Mouse (Mus musculus): Measurements from ENCODE around the gene Tmem45b.
"Not testable (repeated sequence)": the region's sequence is repeated elsewhere in the genome, so short reads cannot be mapped to it uniquely, and the experiment has no call there.

The Tmem45b gene

DNA sequence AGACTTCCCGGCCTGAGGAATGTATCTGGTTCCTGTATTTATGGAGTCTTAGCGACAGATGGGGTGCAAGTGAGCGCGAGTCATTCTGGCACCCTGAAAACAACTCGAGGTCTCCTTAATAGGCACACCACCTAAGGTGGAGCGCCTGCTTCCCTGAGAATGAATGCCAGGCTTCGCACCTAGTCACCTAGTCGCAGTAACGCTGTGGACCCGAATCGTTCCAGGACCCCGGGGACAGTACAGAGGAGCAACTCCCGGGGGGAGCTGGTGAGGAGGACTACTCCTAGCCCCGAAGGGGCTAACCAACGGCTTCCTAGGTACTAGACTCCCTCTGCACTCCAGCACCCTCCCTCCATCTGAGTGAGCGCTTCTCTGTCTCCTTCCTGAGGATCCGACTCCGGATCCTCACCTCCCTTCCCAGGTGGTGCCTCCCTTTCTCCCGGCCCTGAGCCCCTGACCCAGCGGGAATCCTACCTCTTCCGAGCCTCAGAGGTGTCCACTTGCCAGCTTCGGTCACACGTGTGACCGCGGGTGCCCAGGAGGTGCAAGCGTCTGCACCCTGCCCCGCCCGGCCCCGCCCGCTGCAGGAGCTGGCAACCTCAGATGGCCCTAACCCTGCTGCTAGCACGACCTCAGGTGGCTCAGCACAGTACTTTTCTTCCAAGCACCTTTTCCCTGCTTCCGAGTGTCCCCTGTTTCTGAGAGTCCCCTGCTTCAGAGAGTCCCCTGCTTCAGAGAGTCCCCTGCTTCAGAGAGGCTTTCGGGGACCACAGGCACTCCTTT, at the start of gene Tmem45b:
Gene Tmem45b (minus strand): TSS at position 771 of the 783 bp plus-strand sequence.
- no peak for DNase-seq (ENCODE audit: low spot score)

DNA sequence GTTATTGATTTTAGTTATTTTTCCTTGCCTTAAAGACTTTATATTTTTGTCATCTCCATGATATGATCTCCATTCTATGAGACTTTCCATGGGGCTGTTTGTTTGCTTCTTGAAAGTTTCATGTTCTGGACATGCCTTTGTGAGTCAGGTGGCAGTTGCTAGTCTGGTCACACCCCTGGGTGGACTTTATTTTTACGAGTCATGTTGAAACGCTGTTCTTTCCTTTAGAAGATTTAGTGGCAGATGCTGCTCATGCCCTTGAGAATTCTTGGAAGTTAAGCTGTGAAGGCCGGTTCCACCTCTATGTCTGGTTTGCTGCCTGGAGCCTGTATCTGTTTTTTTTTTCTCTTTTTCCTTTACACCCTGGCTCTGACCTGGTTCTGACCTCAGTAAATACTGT, 43.9 kb upstream of the Tmem45b start:
- DNase-seq (ENCODE audit: low spot score): no peak

DNA sequence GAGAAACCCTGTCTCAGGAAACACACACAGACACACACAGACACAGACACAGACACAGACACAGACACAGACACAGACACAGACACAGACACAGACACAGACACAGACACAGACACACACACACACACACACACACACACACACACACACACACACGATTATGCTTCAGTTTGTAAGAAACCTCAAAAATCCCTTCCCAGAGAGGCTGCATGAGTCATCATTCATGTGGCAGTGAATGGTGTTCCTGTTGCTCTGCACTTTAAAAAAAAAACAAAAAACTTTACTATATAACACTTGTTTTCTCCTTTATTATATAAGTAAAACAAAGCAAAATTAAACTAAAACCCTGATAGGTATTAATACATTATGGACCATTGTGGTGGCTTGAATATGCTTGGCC, 37.0 kb upstream of the Tmem45b start:
- not testable (repeated sequence) for DNase-seq (ENCODE audit: low spot score)

- DNase-seq (ENCODE audit: low spot score): no peak
Measured at GRCm38 (mm10) chr9:31463190-31463589, 1.1 kb downstream of the Tmem45b start.

- DNase-seq (ENCODE audit: low spot score): no peak
Measured at GRCm38 (mm10) chr9:31454356-31454755, 9.9 kb downstream of the Tmem45b start.

GRCm38 (mm10) chr9:31452166-31452565, 12.1 kb downstream of the Tmem45b start:
- DNase-seq (ENCODE audit: low spot score): no peak

DNA sequence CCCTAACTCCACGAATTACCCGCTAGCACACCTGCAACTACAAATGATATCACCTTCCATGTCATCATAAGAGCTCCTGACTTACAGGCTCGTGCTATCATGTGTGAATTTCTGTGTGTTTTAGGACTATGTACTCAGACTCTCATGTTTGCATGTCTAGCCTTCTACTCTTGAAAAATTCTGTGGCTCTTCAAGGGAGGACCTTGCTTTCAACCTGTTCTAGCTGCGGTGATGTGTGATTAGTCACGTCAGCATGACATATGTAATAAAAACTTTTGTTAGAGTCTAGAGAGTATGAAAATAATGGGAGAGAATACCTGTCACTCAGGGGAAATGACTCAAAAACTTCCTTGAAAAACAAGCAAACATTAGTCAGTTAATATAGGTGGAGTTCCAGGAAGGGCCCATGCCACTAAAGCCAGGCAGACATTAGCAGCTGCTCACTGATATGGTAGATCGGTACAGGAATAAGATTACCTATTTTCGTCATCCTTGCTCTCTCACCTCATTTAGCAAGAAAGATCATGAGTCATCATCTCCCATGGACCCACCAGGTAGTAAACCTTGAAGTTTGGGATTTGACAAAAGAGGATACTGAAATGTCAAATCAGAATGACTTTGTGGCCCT, 15.0 kb downstream of the Tmem45b start:
- DNase-seq (ENCODE audit: low spot score): no peak

DNA sequence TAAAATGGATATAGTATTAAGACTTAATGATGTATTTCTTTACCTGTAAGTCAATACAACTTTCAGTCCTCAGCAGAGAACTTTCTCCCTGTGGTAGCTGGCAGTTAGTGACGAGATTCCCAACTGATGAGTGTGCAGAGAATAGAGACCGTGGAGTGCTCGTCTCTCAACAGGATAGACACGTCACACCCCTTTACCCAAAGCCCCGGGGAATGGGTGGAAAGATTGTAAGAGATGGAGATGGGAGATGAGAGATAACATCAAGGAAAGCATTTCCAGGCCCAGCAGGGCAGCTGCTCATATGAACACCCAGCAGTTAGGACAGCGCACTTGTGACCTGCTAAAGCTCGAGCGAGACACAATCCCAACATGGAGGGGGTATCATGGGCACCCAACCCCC, 20.0 kb downstream of the Tmem45b start:
- DNase-seq (ENCODE audit: low spot score): no peak

DNA sequence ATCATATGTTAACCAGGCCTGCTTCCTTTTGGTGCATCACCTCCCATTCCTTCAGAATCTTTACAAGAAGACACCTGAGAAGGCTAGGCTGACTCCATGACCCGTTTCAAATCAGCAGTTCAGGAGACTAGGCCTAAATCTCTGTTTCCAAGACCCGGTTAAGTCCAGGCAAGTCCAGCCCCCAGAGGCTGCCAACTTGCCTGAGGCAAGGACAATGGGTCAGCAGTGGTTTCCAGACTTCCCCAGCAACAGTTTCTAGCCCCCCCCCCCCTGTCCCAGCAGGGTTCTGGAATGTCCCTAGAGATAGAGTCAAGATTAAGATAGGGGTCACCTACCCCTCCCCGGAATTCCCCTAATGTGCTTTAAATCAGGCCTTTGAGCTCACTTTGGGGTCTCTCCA, 22.8 kb downstream of the Tmem45b start:
- no peak for DNase-seq (ENCODE audit: low spot score)

- DNase-seq (ENCODE audit: low spot score): no peak
Measured at GRCm38 (mm10) chr9:31440366-31440765, 23.9 kb downstream of the Tmem45b start.

DNA sequence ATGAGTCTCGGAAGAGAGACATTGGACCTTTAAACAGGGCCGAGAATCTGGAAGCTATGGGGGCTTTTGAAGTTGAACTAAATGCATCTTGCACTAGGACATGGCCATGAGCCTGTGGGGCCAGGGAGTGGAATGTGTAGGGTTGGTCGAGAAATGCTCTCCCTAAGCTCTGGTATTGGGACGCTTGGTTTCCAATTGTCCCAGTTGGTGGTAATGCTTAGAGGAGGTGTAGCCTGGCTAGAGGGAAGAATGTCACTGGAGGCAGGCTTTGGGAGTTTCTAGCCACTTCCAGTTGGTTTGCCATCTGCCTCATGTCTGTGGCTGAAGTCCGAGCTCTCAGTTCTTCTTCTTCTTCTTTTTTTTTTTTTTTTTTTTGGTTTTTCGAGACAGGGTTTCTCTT, 24.9 kb downstream of the Tmem45b start:
- DNase-seq (ENCODE audit: low spot score): no peak

GRCm38 (mm10) chr9:31438834-31439233, 25.4 kb downstream of the Tmem45b start:
- no peak for DNase-seq (ENCODE audit: low spot score)

GRCm38 (mm10) chr9:31437861-31438260, 26.4 kb downstream of the Tmem45b start:
- DNase-seq (ENCODE audit: low spot score): no peak

DNA sequence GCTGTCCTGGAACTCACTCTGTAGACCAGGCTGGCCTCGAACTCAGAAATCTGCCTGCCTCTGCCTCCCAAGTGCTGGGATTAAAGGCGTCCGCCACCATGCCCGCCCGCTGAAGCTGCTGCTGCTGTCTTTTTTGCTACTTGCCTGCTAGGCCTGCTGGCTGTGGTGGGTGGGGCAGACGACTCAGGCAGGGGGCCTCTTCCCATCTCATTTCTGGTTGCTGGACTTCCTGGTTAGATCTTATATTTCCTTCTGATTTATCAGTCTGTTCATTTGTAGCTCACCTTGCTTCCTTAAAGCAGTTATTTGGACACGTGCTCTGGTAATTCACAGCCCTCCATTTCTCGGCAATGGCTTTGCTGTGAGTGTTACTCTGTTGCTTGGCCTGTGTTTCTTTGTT, 28.8 kb downstream of the Tmem45b start:
- DNase-seq (ENCODE audit: low spot score): no peak

DNA sequence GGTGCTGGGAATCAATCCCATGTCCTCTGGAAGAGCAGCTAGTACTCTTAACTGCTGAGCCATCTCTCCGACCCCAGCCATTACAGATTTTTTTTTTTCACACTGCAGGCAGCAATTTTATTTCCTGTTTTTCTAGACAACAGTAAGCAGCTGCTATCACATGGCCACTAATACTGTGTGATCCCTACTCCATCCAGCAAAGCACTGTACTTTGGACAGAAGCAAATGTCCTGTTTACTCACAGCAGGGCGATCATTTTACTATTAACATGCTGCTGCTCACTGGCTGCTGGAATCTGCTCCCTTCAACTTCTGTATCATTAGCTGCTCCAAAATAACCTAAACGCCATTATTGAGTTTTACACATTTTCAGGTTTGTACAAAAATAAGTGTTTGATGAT, 30.8 kb downstream of the Tmem45b start:
- DNase-seq (ENCODE audit: low spot score): no peak

GRCm38 (mm10) chr9:31432336-31432975, 31.8 kb downstream of the Tmem45b start:
- DNase-seq (ENCODE audit: low spot score): no peak

DNA sequence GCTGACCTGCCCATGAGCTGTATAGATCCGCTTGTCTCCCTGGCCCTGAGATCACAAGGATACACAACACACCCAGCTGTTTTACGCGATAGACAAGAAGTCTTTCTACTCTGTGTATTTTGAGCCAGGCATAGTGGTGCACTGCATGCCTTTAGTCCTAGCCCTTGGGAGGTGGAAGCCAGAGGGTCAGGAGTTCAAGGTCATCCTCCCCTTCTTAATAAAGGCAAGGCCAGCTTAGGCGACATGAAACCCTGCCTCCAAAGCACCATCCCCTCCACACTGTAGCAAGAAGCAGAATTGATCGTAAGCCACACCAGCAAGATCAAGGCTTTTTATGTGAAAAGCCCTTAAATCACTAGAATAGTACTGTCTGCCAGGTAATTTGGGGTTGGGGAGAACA, 32.5 kb downstream of the Tmem45b start:
- no peak for DNase-seq (ENCODE audit: low spot score)

DNA sequence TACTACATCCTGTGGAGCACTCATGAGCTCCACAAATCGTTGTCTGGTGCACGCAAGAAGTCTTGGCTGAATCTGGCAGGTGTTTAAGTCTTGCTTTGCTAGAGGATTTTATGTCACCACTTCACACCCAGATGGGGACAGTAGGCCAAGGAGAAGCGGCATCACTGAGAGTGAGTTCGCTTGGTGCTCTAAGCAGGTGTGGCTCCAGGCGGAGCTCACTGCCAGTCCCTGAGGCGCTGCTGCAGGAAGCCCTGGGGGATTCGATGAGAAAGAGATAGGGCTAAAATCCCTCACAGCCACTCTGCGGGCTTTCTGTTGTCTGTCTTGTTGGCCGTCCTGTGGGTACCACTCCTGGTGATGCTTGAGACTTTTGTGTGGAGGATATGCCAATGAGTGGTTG, 34.3 kb downstream of the Tmem45b start:
- DNase-seq (ENCODE audit: low spot score): no peak

- DNase-seq (ENCODE audit: low spot score): no peak
Measured at GRCm38 (mm10) chr9:31428971-31429370, 35.3 kb downstream of the Tmem45b start.

DNA sequence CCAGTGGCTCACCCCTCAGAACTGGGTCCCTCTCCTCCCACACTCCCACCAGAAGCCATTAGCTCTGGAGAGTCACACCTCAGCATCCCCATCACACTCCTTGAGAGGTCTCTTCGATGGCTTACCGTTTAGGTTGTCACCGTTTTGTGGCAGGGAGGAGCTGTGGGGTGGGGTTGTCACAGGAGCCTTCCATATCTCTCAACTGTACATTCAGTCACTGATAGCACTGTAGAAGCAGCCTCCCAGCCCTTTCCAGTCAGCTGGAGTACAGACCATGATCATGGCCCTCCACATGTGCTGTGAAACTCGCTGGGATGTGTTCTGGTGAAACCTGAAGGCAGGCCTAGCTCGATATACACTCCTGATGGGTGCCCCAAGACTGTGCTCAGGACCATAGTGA, 42.1 kb downstream of the Tmem45b start:
- no peak for DNase-seq (ENCODE audit: low spot score)

DNA sequence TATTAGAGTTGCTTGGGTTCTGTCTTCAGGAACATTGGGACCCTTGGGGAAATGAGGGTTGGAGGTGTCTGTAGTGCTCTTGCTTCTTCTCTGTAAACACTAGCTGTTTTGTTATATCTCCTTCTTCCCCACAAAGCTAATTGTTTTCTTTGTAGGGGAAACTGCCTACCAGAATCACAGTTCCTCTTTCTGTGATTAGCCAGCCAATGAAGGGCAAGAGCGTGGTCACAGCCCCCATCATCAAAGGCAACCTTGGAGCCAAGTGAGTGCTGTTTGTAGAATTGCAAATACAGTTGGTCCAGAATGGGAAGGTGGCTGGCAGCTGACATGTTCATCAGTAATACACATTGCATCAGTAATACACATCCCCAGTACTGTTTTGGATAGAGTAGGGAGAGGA, 45.4 kb downstream of the Tmem45b start:
- DNase-seq (ENCODE audit: low spot score): no peak

DNA sequence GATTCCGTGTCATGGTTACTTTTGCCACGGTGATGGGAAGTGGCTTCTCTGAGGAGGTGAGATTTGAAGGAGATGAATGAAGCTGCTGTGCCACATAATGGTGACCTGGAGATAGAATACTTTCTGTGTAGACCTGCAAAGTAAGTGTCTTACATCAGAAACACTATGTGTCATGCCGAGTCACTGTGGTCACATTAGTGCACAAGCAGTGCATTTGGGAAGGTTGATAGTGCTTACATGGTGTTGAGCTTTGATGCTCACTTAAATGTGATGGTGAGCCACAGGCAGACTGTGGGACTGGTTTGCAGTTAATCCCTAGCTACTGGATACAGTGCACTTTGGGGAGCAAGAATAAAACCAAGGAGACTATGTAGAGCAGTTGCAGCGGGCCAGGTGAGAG, 52.1 kb downstream of the Tmem45b start:
- no peak for DNase-seq (ENCODE audit: low spot score)

- DNase-seq (ENCODE audit: low spot score): no peak
Measured at GRCm38 (mm10) chr9:31405217-31405616, 59.0 kb downstream of the Tmem45b start.
